Mouse (Mus musculus): ENCODE data around the gene Ext2. TPM values are rescaled to one million over a fixed set of nuclear protein-coding genes. Genes with fewer than 3 reads are reported as not detected.
A peak's percentile ranks its signal among the peaks of the same experiment; 100 is the strongest.

Ext2 gene
- polyA plus RNA-seq, 1 experiment from 2014 or later, result 77.0 TPM

GRCm38 (mm10) chr2:93850317-93850944 lies 28.1 kb upstream of the Ext2 start:
- Histone ChIP-seq H3K36me3 (ENCODE audit: control insufficient read depth, insufficient read depth, low read length) (no peaks in the 10 kb centered on the region), H3K9ac (ENCODE audit: low read length) (no peak overlapping the region), H3K4me2 (ENCODE audit: low read depth) (peak overlapping the region; percentile 72), H3K27ac (ENCODE audit: low read depth, low read length) (no peak overlapping the region), H3K4me1 (ENCODE audit: control insufficient read depth, insufficient read depth, low read length) (peaks cover 5% of the 10 kb centered on the region; the same call in 1 of the 2 replicates), H3K4me3 (ENCODE audit: low read depth, low read length) (no peak overlapping the region), H3K9me3 (ENCODE audit: control insufficient read depth, low read length) (no peaks in the 10 kb centered on the region), H3K27me3 (ENCODE audit: control insufficient read depth, insufficient read depth, low read length) (no peaks in the 10 kb centered on the region)
- ATAC-seq (ENCODE audit: insufficient read depth, low FRiP score, low TSS enrichment), result no peak
- 54% methylated on average over 13 of the region's 13 CpGs for WGBS
- DNase-seq (ENCODE audit: low spot score), result no peak

DNA sequence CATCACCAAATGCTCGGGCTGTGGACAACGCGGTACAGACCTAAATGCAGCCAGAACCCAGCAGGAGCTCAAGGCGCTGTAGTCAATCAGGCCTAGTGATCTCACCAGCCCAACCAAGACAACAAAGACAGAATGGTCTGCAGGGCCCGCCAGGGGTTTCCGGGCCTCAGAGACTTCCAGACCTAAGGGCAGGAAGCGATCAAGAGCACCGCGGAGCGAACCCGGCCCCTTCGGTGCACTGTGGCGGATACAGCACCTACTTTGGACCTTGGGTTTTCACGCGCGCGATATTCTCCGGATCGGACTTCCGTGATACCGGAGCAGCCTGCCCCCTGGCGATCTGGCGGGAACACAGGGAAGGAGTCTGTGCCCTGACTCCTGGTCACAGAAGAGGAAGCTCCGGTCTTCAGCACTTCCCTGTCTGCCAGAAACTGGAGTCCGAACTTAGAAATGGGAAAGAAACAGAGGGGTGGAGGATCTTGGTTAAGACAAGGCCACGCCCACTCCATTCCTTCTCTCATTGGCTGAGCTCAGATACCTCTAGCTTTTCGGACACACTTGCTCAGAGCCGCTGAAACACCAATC lies 27.2 kb upstream of the Ext2 start, which contains the start of gene Accs:
Gene Accs, minus strand, starts transcription at position 439 of the 585 bp plus-strand sequence.
- H3K9ac ChIP-seq (ENCODE audit: low read length), result peak within 1 kb of the TSS; percentile 88
- WGBS, result under 1% methylated on average over 28 of the region's 28 CpGs
- no peaks in the 10 kb centered on the region for H3K27me3 ChIP-seq (ENCODE audit: control insufficient read depth, insufficient read depth, low read length)
- DNase-seq (ENCODE audit: low spot score), result peak; percentile 84
- ATAC-seq (ENCODE audit: insufficient read depth, low FRiP score, low TSS enrichment), result peak; percentile 82
- peak within 1 kb of the TSS; percentile 72 for H3K4me2 ChIP-seq (ENCODE audit: low read depth)
- no peaks in the 10 kb centered on the region for H3K9me3 ChIP-seq (ENCODE audit: control insufficient read depth, low read length)
- H3K27ac ChIP-seq (ENCODE audit: low read depth, low read length), result peak within 1 kb of the TSS; percentile 78
- H3K4me3 ChIP-seq (ENCODE audit: low read depth, low read length), result peak within 1 kb of the TSS; percentile 61
- no peaks in the 10 kb centered on the region for H3K36me3 ChIP-seq (ENCODE audit: control insufficient read depth, insufficient read depth, low read length)
- H3K4me1 ChIP-seq (ENCODE audit: control insufficient read depth, insufficient read depth, low read length), result peaks cover 5% of the 10 kb centered on the region; the same call in 1 of the 2 replicates

DNA sequence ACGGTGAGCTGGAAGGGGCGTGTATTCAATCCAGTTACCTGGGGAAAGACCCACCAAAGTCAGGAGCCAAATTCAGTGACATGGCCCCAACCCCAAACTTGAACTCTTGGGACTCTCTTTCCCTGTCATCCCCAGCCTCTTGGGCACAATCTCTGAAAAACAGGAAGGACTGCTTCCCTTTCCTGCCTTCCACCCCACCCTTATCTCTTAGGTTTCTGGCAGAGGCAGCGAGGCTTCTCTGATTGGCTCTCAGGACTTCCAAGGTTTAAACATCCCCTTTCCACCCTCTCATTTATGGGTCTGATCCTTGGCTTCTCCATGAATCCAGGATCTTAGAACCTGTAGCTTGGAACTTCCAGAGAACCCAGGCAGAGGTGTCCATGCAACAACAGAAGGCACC lies 19.0 kb upstream of the Ext2 start:
- Histone ChIP-seq H3K9ac (ENCODE audit: low read length) (no peak overlapping the region), H3K27ac (ENCODE audit: low read depth, low read length) (no peak overlapping the region), H3K4me1 (ENCODE audit: control insufficient read depth, insufficient read depth, low read length) (no peaks in the 10 kb centered on the region), H3K27me3 (ENCODE audit: control insufficient read depth, insufficient read depth, low read length) (no peaks in the 10 kb centered on the region), H3K36me3 (ENCODE audit: control insufficient read depth, insufficient read depth, low read length) (peaks cover 6% of the 10 kb centered on the region), H3K4me2 (ENCODE audit: low read depth) (no peak overlapping the region), H3K4me3 (ENCODE audit: low read depth, low read length) (no peak overlapping the region), H3K9me3 (ENCODE audit: control insufficient read depth, low read length) (no peaks in the 10 kb centered on the region)
- DNase-seq (ENCODE audit: low spot score), result no peak
- 95% methylated on average over 3 of the region's 3 CpGs for WGBS
- ATAC-seq (ENCODE audit: insufficient read depth, low FRiP score, low TSS enrichment), result no peak

- Histone ChIP-seq H3K4me3 (ENCODE audit: low read depth, low read length) (no peak overlapping the region), H3K27ac (ENCODE audit: low read depth, low read length) (no peak overlapping the region), H3K9ac (ENCODE audit: low read length) (no peak overlapping the region), H3K36me3 (ENCODE audit: control insufficient read depth, insufficient read depth, low read length) (peaks cover 9% of the 10 kb centered on the region), H3K9me3 (ENCODE audit: control insufficient read depth, low read length) (no peaks in the 10 kb centered on the region), H3K4me1 (ENCODE audit: control insufficient read depth, insufficient read depth, low read length) (no peaks in the 10 kb centered on the region), H3K4me2 (ENCODE audit: low read depth) (no peak overlapping the region), H3K27me3 (ENCODE audit: control insufficient read depth, insufficient read depth, low read length) (no peaks in the 10 kb centered on the region)
- DNase-seq (ENCODE audit: low spot score), result no peak
- no peak for ATAC-seq (ENCODE audit: insufficient read depth, low FRiP score, low TSS enrichment)
- whole genome bisulfite sequencing, result 86% methylated on average over 6 of the region's 6 CpGs
Observed at GRCm38 (mm10) chr2:93840109-93840508, 17.7 kb upstream of the Ext2 start.

GRCm38 (mm10) chr2:93838931-93839330 lies 16.6 kb upstream of the Ext2 start:
- Histone ChIP-seq H3K9ac (ENCODE audit: low read length) (no peak overlapping the region), H3K27ac (ENCODE audit: low read depth, low read length) (no peak overlapping the region), H3K27me3 (ENCODE audit: control insufficient read depth, insufficient read depth, low read length) (no peaks in the 10 kb centered on the region), H3K4me1 (ENCODE audit: control insufficient read depth, insufficient read depth, low read length) (no peaks in the 10 kb centered on the region), H3K4me2 (ENCODE audit: low read depth) (no peak overlapping the region), H3K36me3 (ENCODE audit: control insufficient read depth, insufficient read depth, low read length) (peaks cover 9% of the 10 kb centered on the region), H3K9me3 (ENCODE audit: control insufficient read depth, low read length) (no peaks in the 10 kb centered on the region), H3K4me3 (ENCODE audit: low read depth, low read length) (no peak overlapping the region)
- DNase-seq (ENCODE audit: low spot score), result no peak
- WGBS, result 92% methylated on average over 4 of the region's 4 CpGs
- no peak for ATAC-seq (ENCODE audit: insufficient read depth, low FRiP score, low TSS enrichment)

DNA sequence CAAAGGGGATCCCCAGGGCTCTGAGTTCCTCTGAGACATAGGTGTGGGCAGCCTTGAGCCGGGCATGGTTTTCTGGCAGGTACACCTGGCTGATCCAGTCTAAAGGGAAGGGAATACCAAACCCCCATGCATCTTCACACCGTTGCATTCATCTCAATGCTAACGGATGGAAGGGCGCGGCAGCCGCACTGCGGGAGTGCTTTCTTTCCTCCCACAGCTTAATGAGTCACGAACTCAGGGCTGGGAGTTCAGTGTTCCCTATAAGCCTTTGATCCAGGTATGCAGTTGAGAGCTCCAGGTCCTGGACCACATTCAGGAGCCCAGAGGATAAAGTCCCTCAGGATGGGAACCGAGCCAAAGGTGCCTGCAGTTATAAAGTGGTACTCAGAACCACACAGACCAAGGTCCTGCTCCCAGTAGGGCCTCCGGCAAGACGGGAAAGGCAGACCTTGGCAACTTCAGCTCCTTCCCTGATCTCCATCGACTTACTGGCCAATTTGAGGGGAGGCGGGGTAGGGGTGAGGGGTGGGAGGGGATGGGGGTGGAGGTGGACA lies 13.9 kb upstream of the Ext2 start:
- no peak overlapping the region for H3K4me2 ChIP-seq (ENCODE audit: low read depth)
- no peak overlapping the region for H3K4me3 ChIP-seq (ENCODE audit: low read depth, low read length)
- WGBS, result 69% methylated on average over 13 of the region's 13 CpGs
- H3K27ac ChIP-seq (ENCODE audit: low read depth, low read length), result no peak overlapping the region
- no peaks in the 10 kb centered on the region for H3K27me3 ChIP-seq (ENCODE audit: control insufficient read depth, insufficient read depth, low read length)
- no peaks in the 10 kb centered on the region for H3K4me1 ChIP-seq (ENCODE audit: control insufficient read depth, insufficient read depth, low read length)
- no peak for ATAC-seq (ENCODE audit: insufficient read depth, low FRiP score, low TSS enrichment)
- no peak overlapping the region for H3K9ac ChIP-seq (ENCODE audit: low read length)
- peaks cover 5% of the 10 kb centered on the region for H3K36me3 ChIP-seq (ENCODE audit: control insufficient read depth, insufficient read depth, low read length)
- H3K9me3 ChIP-seq (ENCODE audit: control insufficient read depth, low read length), result no peaks in the 10 kb centered on the region
- DNase-seq (ENCODE audit: low spot score), result no peak

DNA sequence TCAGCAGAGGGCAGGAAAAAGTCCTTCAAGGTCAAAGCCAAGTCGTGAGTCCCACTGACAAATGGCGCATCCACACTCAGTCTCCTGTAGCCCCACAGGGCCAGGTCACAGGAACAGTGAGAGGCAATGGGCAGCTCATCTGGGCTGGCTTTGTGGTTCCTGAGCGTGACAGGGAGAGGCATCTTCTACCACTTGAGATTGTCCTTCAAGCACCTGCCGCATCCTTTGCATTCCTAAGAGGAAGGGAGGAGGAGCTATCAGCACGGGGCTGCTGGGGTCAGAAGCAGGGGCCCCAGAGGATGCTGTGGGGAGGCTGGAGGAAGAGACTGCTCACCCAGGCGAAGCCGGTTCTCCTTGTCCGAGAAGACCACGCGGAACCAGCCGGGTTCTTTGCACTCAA lies 13.2 kb upstream of the Ext2 start:
- Histone ChIP-seq H3K4me2 (ENCODE audit: low read depth) (no peak overlapping the region), H3K4me3 (ENCODE audit: low read depth, low read length) (no peak overlapping the region), H3K9me3 (ENCODE audit: control insufficient read depth, low read length) (no peaks in the 10 kb centered on the region), H3K4me1 (ENCODE audit: control insufficient read depth, insufficient read depth, low read length) (no peaks in the 10 kb centered on the region), H3K27me3 (ENCODE audit: control insufficient read depth, insufficient read depth, low read length) (no peaks in the 10 kb centered on the region), H3K9ac (ENCODE audit: low read length) (no peak overlapping the region), H3K27ac (ENCODE audit: low read depth, low read length) (no peak overlapping the region), H3K36me3 (ENCODE audit: control insufficient read depth, insufficient read depth, low read length) (peaks cover 5% of the 10 kb centered on the region)
- WGBS, result 78% methylated on average over 11 of the region's 11 CpGs
- DNase-seq (ENCODE audit: low spot score) (no peak), ATAC-seq (ENCODE audit: insufficient read depth, low FRiP score, low TSS enrichment) (no peak)

GRCm38 (mm10) chr2:93823519-93823918 lies 1.2 kb upstream of the Ext2 start:
- no peak overlapping the region for H3K4me2 ChIP-seq (ENCODE audit: low read depth)
- peak; percentile 81 for DNase-seq (ENCODE audit: low spot score)
- no peak overlapping the region for H3K4me3 ChIP-seq (ENCODE audit: low read depth, low read length)
- peaks cover 3% of the 10 kb centered on the region; the same call in 1 of the 2 replicates for H3K4me1 ChIP-seq (ENCODE audit: control insufficient read depth, insufficient read depth, low read length)
- H3K27ac ChIP-seq (ENCODE audit: low read depth, low read length), result no peak overlapping the region
- H3K9me3 ChIP-seq (ENCODE audit: control insufficient read depth, low read length), result no peaks in the 10 kb centered on the region
- H3K36me3 ChIP-seq (ENCODE audit: control insufficient read depth, insufficient read depth, low read length), result no peaks in the 10 kb centered on the region
- no peaks in the 10 kb centered on the region for H3K27me3 ChIP-seq (ENCODE audit: control insufficient read depth, insufficient read depth, low read length)
- no peak overlapping the region for H3K9ac ChIP-seq (ENCODE audit: low read length)
- ATAC-seq (ENCODE audit: insufficient read depth, low FRiP score, low TSS enrichment), result peak; percentile 18; the same call in 1 of the 2 replicates
- WGBS, result 21% methylated on average over 8 of the region's 8 CpGs

DNA sequence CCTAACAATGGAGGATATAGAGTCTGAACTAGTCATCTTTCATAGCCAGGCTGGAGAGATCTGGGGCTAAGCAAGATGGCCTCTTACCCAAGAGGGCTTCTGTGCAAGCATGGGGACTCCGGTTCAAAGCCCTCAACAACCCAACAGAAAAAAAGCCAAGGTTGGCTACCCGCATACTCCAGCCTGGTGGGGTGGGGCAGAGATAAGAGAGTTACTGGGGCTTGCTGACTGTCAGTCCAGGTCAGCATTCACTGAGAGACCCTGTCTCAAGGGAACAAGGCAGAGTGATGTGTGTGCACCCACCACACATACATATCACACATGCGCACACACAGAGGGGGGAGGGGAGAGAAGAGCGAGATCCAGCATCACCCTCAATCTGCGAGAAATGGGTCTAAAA lies 4.6 kb downstream of the Ext2 start:
- ATAC-seq (ENCODE audit: insufficient read depth, low FRiP score, low TSS enrichment), result no peak
- Histone ChIP-seq H3K27ac (ENCODE audit: low read depth, low read length) (no peak overlapping the region), H3K9ac (ENCODE audit: low read length) (peak overlapping the region; percentile 18; the same call in 1 of the 2 replicates), H3K27me3 (ENCODE audit: control insufficient read depth, insufficient read depth, low read length) (no peaks in the 10 kb centered on the region), H3K9me3 (ENCODE audit: control insufficient read depth, low read length) (no peaks in the 10 kb centered on the region), H3K4me3 (ENCODE audit: low read depth, low read length) (no peak overlapping the region), H3K4me2 (ENCODE audit: low read depth) (no peak overlapping the region), H3K36me3 (ENCODE audit: control insufficient read depth, insufficient read depth, low read length) (no peaks in the 10 kb centered on the region), H3K4me1 (ENCODE audit: control insufficient read depth, insufficient read depth, low read length) (peaks cover 3% of the 10 kb centered on the region; the same call in 1 of the 2 replicates)
- 97% methylated on average over 5 of the region's 5 CpGs for WGBS
- DNase-seq (ENCODE audit: low spot score), result no peak

All from neural tube, embryonic 11.5 days (tissue).